Mouse (Mus musculus) ES-E14 (cell line): ENCODE measurements around the gene Psmb9.

Experiments
- CHD2 ChIP-seq: IDR thresholded peaks from 2 replicates; pipeline ENCODE4 v1.6.1; 2014; ENCODE audit warnings: mild to moderate bottlenecking, low read depth, low read length, inconsistent platforms
- HCFC1 ChIP-seq: IDR thresholded peaks from 2 replicates; pipeline ENCODE4 v1.6.1; 2012; ENCODE audit warnings: low read length, inconsistent platforms, borderline replicate concordance; ENCODE audit not compliant: insufficient read depth
- MAFK ChIP-seq: IDR thresholded peaks from 2 replicates; pipeline ENCODE4 v1.6.1; 2014; ENCODE audit warnings: mild to moderate bottlenecking, low read depth, low read length, inconsistent platforms; ENCODE audit not compliant: insufficient read depth
- ZC3H11A ChIP-seq: IDR thresholded peaks from 2 replicates; pipeline ENCODE4 v1.6.1; 2012; ENCODE audit warnings: low read depth, mild to moderate bottlenecking, inconsistent platforms, low read length, borderline replicate concordance
- ZNF384 ChIP-seq: IDR thresholded peaks from 2 replicates; pipeline ENCODE4 v1.6.1; 2012; ENCODE audit warnings: low read depth, low read length, inconsistent platforms

DNA sequence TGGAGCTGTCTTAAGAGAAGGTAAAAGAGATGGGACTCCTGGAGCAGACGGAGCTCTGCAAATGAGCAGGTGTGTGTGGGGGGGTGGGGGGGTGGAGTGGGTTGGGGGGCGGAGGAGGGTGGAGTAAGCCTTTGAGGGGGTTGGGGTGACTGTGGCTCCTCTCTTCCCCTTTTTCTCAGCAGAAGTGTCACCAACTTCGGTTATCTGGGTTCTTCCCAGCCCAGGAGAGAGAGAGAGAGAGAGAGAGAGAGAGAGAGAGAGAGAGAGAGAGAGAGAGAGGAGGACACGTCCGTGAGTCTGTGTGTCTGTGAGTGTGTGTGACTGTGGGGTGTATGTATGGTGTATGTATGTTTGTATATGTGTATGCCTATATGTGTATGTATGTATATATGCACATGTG, 44.1 kb downstream of the Psmb9 start:
- TF ChIP-seq ZC3H11A, result no peak
- TF ChIP-seq HCFC1, result no peak
- no peak for TF ChIP-seq CHD2
- TF ChIP-seq MAFK, result no peak
- no peak for TF ChIP-seq ZNF384
